Mouse (Mus musculus) heart, adult 10 weeks (tissue): Measurements from ENCODE around the gene Pacsin3. TPM values are rescaled to one million over a fixed set of nuclear protein-coding genes. Genes with fewer than 3 reads are reported as not detected.

Experiments
- polyA plus RNA-seq: library from polyadenylated mRNA; stranded (reverse); fragments of 350-450 nt; fragmentation: Illumina TruSeq; extraction: RNeasy Lipid Tissue Mini Kit (QIAGEN cat#74804); gene quantifications from one replicate; pipeline ENCODE4 v1.2.3, GENCODE M21; 2014; ENCODE audit warnings: low read depth, low replicate concordance

Pacsin3 gene
- polyA plus RNA-seq: 213 TPM

GRCm38 (mm10) chr2:91255661-91256150, at the start of gene Pacsin3:
Pacsin3 (plus strand) TSS chr2:91255954.

GRCm38 (mm10) chr2:91236601-91237510, 18.9 kb upstream of the Pacsin3 start, which contains the start of gene Ddb2:
Ddb2 (minus strand) TSS chr2:91236982.

GRCm38 (mm10) chr2:91264711-91265681, 9.2 kb downstream of the Pacsin3 start, which contains the start of gene Arfgap2:
Arfgap2 (plus strand) TSS chr2:91264974.

Other genes starting within 250 kb of the Pacsin3 start
- gene Rapsn, start 220.3 kb upstream of the Pacsin3 start, polyA plus RNA-seq: 25.0 TPM
- gene Psmc3, start 201.9 kb upstream of the Pacsin3 start, polyA plus RNA-seq: 297 TPM
- 31.1 TPM for gene Slc39a13, start 185.5 kb upstream of the Pacsin3 start, polyA plus RNA-seq
- 4.9 TPM for gene Spi1, start 173.6 kb upstream of the Pacsin3 start, polyA plus RNA-seq
- 1,487 TPM for gene Mybpc3, start 137.8 kb upstream of the Pacsin3 start, polyA plus RNA-seq
- gene Madd, start 72.1 kb upstream of the Pacsin3 start, polyA plus RNA-seq: 9.3 TPM
- 29.7 TPM for gene Nr1h3, start 53.1 kb upstream of the Pacsin3 start, polyA plus RNA-seq
- gene Acp2, start 53.1 kb upstream of the Pacsin3 start, polyA plus RNA-seq: 15.9 TPM
- 10.9 TPM for gene Ddb2, start 19.0 kb upstream of the Pacsin3 start, polyA plus RNA-seq
- 63.3 TPM for gene Arfgap2, start 9.0 kb downstream of the Pacsin3 start, polyA plus RNA-seq
- gene 1110051M20Rik, start 188.8 kb downstream of the Pacsin3 start, polyA plus RNA-seq: 11.0 TPM
- gene Lrp4, start 201.6 kb downstream of the Pacsin3 start, polyA plus RNA-seq: 5.1 TPM